Mouse (Mus musculus) hindlimb bud, embryonic 11.5 days (tissue): ENCODE data around the gene Ssc5d.

Source experiments
- DNase-seq: peaks from one replicate; pipeline ENCODE4 v3.0.0-alpha.2; 2012; ENCODE audit warnings: low read depth, low spot score; ENCODE audit errors: extremely low spot score

The Ssc5d gene

GRCm38 (mm10) chr7:4943223-4943815 lies 17.7 kb downstream of the Ssc5d start:
- peak; percentile 93 for DNase-seq

- no peak for DNase-seq
Measured at GRCm38 (mm10) chr7:4947855-4948254, 22.3 kb downstream of the Ssc5d start.

GRCm38 (mm10) chr7:4948386-4948785 lies 22.8 kb downstream of the Ssc5d start:
- DNase-seq = no peak

- no peak for DNase-seq
Measured at GRCm38 (mm10) chr7:4950561-4951342, 25.2 kb downstream of the Ssc5d start.

GRCm38 (mm10) chr7:4953815-4954445 lies 28.3 kb downstream of the Ssc5d start:
- no peak for DNase-seq

- no peak for DNase-seq
Measured at GRCm38 (mm10) chr7:4957361-4957760, 31.8 kb downstream of the Ssc5d start.

- DNase-seq = no peak
Measured at GRCm38 (mm10) chr7:4963527-4963926, 37.9 kb downstream of the Ssc5d start.

GRCm38 (mm10) chr7:4964272-4964671 lies 38.7 kb downstream of the Ssc5d start, which contains the start of gene Sbk2:
Gene Sbk2, minus strand, starts transcription at chr7:4964406.
- DNase-seq = no peak

- no peak for DNase-seq
Measured at GRCm38 (mm10) chr7:4964988-4965387, 39.4 kb downstream of the Ssc5d start.

GRCm38 (mm10) chr7:4971068-4971467 lies 45.5 kb downstream of the Ssc5d start, which contains the start of gene Sbk3:
Gene Sbk3, minus strand, starts transcription at chr7:4971168.
- no peak for DNase-seq

- DNase-seq = no peak
Measured at GRCm38 (mm10) chr7:4971710-4972109, 46.1 kb downstream of the Ssc5d start.

GRCm38 (mm10) chr7:4972321-4973047 lies 46.9 kb downstream of the Ssc5d start:
- DNase-seq = no peak

GRCm38 (mm10) chr7:4975455-4975854 lies 49.9 kb downstream of the Ssc5d start:
- no peak for DNase-seq

GRCm38 (mm10) chr7:4976832-4977231 lies 51.2 kb downstream of the Ssc5d start:
- DNase-seq = no peak

- DNase-seq = no peak
Measured at GRCm38 (mm10) chr7:4988250-4988649, 62.7 kb downstream of the Ssc5d start.

GRCm38 (mm10) chr7:4993347-4993998 lies 67.9 kb downstream of the Ssc5d start:
- no peak for DNase-seq

GRCm38 (mm10) chr7:4993999-4994788 lies 68.6 kb downstream of the Ssc5d start:
- DNase-seq = no peak
